Mouse (Mus musculus) cerebellum, adult 9-11 months (tissue): ENCODE measurements around the gene Stx8.

Source experiments
- DNase-seq: peaks from one replicate; pipeline ENCODE4 v3.0.0; 2022

Stx8 gene

DNA sequence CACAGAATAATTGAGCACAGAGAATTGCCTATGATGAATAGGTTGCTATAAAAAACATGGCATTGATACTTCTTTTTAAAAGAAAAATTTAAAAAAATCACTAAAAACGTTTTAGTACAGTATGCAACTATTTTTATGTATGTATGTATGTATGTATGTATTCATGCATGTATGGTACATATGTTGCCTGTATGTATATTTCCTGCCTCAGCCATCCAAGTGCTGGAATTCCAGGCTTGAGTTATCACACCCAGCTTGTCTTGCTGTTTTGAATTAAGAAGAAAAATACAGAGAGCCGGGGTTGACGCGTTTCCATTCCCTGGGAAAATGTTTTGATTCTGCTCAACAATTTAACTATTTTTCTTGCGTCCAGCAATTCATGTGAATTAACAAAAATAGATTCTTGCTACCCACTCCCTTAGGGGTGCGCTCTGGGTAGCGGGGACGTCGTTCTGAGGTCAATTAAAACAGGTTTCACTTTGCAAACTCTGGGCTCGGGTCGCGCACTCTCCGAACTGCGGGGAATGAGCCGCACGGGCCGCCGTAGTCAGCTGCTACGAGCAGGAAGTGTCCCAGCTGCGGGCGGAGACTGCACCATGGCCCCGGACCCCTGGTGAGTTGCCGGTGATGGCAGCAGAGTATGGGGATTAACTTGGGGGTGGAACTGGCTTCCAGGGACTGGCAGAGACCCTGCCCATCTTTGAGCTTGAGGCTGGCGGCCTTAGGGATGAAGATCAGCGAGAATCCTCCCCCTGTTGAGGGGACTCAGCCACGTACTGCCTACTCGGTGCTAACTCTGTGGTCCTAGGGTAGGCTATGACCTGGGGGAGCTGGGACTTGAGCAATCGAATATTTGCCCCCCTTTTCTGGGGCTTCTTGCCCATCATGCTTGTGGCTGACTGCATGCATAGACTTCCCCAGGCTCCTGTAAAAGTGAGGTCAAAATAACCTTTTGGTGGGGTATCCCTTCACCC lies at the start of gene Stx8:
Gene Stx8 (plus strand): TSS at position 289 of the 974 bp plus-strand sequence.
- peak; percentile 87 for DNase-seq

DNA sequence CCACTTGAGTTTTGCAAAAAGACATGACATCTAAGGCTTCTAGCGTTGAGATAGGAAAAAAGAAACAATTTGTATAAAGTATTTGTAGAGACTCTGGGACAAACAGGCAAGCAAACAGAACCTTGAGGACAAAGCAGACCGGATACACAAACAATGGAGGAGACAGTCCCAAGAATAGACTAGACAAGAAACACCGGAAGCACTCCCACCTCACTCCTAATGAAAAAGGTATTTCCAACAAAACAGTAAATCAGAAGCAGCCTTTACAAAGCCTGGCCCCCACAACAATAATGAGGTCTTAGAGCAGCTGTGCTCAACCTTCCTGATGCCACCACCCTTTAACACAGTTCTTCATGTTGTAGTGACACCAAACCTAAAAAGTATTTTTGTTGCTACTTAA lies 48.9 kb upstream of the Stx8 start:
- DNase-seq, result no peak

DNA sequence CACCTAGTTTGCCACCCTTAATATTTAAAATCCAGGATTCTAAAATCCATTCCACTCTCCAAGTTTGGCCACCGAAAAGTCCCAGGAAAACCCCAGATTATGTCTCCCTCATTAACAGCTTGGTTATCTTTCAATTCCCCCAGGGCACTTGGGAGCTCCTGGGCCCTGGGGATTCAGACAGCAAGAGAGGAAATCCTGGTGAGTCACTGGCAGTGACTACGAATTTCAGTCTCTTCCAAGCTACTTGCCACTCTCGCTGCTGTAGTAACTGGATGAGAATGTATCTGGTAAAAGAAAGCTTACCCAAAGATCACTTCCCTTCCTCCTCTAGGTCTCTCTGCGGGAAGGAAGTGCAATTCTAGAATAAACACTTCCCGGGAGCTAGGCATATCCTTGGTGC lies 46.4 kb upstream of the Stx8 start:
- DNase-seq, result no peak

DNA sequence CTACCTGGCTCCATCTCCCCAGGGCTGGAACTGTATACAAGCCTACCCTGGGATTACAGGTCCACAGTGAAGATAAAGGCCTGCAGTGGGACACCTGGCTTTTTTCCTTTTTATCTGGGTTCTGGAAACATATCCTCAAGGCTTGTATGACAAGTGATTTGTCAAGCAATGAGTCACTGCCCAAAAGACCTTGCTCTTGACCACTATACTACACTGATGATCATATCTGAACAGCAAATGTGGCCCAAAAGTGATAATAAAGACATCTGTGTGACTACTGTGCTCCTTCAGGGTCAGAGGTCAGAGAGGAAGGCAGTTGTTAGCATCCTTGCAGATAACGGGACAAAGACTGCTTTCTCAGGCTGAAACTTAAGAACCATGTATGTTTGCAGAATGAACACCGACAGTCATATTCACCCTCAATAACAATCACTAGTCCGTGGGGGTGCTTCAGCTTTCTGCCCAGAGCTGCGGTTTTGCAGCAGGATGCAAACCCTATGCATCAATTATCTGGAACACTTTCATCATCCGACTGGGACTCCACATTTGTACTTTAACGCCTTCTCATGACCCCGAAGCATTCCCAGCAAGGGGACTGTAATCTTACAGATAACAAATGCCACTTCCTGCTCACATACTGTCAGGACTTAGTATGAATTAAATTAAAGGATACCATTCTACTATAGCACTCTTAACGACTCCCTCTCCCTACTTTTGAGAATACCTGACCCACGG lies 45.6 kb upstream of the Stx8 start:
- no peak for DNase-seq

DNA sequence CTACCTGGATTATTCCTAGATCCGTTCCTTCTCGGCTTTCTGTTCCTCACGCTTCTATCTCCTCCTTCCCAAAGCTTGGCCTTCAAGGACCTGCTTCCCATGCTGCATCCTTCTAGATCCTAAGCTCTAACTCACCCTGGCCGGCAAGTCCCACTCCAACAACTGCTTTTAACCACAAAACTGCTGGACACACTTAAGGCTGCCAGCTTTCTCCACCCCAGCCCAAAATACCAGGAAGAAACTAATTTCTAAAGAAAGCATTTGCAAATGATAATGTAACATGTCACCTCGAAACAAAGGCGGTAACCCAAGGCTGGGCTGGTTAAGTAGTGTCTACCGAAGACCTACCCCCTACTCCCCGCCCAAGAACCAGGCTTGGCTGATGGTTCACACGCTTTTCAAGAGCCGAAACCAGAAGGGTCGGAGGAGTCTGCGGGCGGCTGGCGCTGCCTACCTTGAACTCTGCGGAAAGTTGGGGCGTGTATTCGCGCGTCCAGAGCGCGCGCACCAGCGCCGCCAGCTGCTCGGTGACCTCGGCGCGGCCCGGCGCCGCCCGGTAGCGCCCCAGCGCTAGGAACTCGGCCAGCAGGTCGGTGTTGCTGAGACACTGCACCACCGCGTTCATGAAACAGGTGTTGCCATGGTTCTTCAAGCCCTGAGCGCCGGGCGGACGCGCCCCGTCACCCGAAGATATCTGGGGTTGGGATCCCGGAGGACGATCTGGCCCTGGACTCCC lies 44.7 kb upstream of the Stx8 start:
- no peak for DNase-seq

DNA sequence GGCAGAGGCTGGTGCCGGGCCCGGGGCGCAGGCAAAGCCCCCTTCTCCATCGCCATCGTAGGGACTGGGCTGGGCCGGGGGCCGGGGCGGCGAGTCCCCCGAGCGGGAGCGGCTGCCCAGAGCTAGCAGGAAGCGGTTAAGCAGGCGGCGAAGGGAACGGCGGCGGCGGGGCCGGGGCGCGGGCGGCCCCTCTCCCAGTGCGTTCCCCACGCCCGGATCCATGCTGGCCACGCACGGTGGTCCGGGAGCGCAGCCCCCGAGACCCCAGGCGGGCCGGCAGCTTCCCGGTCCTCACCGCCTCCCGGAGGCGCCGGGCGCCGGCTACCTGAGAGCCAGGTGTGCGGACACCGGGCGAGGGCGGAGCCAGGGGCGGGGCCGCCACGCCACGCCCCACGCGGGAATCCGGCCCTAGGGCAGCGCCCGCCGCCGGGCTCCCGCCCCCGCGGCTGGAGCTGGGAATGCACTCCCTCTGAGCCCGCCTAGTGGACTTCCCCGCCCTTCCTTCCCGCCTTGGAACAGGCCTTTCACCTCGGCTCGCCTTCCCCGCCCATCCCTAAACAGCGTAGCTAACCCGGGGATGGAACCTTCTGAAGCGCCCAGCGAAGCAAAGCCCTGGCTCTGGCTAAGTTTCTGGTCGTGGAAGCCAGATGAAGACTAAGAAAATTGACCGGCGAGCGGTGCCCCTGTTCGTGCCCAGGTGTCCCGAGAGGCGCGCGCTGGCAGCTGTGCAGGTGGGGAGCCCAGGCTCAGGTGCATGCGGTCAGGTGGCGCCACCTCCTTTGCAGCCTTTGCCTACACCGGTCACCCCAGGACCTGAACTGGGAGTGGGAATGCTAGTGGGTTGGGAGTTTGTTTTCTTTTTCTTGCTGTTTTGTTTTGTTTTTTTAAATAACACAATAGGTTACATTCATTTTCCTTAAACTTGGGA lies 43.9 kb upstream of the Stx8 start, which contains the start of gene Usp43:
Gene Usp43 (minus strand): TSS at position 327 of the 928 bp plus-strand sequence.
- no peak for DNase-seq

DNA sequence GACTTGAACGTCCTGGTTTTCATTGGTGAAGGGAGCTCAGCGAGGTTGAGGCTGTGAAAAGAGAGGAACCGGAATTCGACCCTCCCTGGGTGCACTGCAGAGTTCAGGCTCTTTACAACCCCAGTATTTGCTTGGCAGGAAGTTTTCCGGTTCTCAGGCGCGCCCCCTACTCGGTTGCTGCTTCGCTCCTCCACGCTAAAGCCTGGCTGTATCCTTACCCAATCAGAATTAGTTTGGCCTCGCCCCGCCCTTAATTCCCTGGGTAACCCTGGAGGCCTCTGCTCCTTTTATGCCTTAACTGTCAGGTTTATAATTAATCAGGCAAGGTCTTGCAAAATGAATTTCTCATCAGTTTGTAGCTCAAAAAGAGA lies 43.3 kb upstream of the Stx8 start:
- no peak for DNase-seq

DNA sequence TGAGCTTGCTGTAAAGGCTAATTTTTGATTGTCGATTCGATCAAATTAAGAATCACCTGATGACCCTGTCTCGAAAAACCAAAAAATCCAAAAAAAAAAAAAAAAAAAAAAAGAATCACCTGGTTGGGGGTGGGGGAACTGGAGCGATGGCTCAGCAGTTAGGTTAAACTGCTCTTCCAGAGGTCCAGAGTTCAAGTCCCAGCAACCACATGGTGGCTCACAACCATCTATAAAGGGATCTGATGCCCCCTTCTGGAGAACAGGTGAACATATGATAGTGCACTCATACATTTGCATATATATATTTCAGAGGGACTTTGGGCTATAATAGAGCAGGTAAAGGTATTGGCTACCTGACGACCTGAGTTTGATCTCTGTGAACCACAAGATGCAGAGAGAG lies 42.3 kb upstream of the Stx8 start:
- no peak for DNase-seq

DNA sequence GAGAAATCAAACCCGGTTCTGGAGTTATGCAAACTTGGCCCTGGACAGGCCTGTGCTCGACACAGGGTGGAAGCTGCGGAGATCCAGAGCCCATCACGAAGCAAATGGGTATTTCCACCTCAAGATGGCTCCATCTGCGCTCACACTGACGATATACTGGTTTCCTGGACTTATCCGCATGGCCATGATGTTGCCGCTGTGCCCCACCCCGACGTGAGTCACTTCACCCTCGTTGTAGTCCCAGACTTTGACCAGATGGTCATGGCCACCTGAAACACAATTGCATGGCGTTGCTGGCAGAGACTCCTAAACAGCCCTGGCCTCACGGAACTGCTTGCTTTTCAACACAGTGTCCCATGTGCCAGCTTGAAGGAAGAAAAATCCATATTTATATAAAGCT lies 41.0 kb upstream of the Stx8 start:
- no peak for DNase-seq

DNA sequence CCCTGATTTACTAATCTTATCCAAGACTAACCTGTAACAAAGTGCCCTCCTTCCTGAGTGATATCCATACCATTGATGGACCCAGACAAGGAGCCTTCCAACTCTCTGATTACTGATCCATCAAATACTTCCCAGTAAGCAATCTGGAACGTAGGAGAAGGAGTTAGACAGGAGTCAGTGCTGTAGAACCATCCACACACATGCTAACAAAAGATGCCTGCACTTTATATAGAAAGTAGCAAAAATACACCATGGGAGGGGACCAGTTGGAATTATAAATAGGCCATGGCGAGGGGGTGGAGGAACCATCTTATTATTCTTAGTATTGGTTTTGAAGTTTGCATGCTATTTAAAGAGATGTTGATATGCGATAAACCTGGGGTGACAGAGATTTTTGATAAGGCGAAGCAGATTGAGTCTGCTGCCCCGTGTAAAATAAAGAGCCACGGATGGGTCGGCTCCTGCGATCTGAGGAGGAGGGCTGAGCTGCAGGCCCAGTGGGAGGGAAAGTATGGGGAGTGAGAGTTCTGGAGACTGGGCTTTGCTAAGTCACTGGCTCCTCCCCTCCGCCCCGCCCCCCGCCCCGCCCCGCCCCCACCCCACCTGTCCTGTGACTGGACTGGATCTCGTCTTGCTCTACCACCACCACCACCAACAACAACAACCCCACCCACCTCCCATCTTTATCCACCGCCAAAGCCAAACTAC lies 39.5 kb upstream of the Stx8 start:
- no peak for DNase-seq

DNA sequence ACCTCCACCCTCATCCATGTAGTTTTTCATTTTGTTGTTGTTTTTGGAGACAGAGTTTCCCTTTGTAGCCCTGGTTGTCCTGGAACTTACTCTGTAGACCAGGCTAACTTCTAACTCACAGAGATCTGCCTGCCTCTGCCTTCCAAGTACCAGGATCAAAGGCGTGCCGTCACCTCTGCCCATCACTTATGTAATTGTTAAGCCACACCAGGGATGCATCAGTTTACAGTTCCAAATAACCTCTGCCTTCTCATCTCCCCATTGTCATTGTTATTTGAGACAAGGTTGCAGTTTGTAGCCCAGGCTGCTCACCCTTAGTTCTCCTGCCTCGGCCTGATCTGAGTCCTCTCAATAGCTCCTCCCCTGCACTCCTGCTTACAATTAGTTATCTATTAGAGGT lies 33.8 kb upstream of the Stx8 start:
- DNase-seq, result no peak

DNA sequence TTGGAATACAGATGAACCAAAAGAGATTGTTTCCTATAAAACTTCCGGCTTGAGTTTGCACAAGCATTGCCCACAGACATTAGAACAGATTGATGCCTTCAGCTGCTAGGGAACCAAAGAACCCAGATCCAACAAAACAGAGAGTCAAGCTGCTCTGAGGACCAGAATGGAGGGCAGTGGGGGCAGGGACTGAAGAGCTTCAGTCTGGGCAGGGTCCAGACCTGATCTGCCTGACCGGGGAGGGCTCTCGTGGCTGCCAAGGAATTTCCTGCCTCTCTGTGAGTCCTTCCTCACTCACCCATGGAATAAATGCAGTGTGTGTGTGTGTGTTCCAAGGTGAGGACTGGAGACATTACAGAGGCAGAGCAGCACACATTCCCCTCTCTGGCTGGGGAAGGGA lies 17.8 kb upstream of the Stx8 start:
- no peak for DNase-seq

DNA sequence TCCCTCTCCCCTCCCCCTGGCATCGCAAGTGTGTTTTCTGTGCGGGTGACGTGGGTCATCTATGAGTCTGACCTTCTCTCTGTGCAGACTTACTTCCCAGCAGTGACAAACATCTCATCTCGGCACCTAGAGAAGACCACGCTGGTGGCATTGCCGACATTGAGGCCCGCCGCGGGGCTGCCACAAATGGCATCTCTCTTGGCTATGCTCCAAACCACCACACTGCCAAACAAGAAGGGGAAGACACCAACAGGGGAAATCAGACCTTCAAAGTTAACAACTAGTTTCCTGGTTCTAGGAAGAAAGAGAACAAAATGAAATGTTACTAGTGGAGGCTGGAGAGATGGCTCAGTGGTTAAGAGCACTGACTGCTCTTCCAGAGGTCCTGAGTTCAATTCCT lies 16.5 kb upstream of the Stx8 start:
- DNase-seq, result no peak

DNA sequence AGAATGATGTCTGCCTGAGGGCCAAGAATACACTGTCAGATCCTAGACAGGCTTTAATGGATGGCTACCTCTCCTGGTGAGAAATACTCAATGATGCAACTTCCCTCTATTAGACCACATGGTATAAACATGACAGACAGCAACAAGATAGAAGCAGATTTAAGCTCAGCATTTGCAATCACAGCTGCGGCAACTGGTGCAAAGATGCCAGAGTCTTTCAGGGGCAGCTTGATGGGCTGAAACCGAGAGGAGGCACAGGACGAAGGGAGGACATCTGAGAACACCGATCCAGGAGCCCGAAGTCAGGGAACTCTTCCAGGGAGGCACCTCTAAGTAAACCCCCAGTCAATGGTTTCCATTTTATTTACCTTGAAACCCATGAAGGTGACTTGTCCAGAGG lies 12.4 kb upstream of the Stx8 start:
- no peak for DNase-seq

DNA sequence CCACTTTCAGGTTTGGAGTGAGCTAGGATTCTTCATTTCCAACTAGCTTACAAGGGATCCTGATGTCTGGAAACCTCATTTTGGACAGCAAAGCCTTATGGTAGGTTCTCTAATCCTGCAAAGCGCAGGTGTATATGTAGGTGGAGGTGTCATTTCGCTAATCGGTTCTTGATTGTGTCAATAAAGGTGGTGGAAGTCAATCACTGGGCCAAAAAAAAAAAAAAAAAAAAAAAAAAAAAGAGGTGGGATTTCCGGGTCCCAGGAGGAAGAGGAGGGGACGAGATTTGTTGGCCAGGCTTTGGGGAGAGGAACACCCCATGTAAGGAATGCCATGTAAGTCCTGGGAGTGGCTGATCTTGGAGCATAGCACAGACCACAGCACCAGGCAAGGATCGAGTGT lies 11.6 kb upstream of the Stx8 start:
- no peak for DNase-seq

DNA sequence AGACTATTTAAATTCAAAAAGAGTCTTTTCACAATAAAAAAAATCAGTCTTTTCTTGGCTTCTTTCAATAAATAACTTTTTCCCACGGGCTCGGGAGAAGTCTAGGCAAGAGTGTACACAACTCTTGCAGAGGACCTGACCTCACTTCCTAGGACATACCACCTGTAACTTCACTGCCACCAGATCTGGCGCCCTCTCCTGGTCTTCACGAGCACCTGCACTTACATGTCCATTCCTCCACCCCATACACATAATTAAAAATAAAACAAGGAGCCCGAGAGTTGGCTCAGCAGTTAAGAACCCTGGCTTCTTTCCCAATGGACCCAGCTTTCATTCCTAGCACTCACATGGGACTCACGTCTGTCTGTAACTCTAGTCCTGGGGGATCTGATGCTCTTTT lies 1.9 kb upstream of the Stx8 start:
- DNase-seq, result no peak

DNA sequence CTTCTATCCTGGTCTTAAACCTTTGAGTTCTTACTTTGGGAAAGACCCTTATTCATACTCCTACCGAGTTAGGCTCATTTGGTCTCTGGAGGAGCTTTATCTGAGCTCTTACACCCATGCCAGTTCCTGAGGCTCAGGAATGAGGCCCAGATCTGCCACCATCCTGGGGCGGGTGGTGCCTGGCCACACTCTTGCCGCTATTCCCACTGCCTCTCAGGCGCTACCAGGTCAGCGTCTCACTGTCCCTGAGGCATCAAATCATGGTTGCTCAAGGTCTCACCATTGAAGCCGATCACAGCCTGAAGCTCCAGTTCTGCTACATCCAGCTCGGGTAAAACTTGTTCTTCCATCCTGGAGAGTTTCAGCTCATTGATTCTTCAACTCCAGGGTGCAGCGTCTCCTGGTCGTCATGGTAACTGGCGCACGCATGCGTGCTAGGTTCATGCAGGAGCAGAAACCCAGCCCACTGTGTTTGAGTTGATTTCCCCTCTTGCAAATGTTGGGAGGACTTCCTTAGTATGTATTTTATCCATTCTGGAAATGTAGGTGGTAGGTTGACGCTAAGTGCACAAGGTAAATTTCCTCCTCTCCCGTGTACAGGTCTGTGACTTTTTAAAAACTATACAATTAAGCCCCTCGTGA lies 630 bp upstream of the Stx8 start, which contains the start of gene Cfap52:
Gene Cfap52 (minus strand): TSS at position 410 of the 642 bp plus-strand sequence.
- peak; percentile 81 for DNase-seq

DNA sequence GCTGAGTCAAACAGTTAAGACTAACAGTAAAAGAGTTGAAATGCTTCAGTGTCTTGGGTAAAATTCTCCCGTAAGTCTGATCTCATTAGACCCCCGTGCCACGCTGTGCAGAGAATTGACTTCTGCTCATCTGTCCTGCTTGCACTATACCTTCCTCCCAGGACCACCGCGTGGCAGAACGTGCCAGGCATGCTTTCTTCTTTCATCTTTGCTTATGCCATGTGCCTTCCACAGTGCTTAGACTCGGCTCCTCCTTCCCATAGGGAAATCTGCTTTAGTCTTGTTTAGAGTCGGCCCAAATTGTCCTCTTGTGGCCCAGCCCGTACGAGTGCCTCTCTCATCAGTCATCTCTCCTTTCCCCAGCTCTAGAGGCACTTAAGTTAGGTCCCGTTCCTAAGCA lies 1.8 kb downstream of the Stx8 start:
- DNase-seq, result no peak

DNA sequence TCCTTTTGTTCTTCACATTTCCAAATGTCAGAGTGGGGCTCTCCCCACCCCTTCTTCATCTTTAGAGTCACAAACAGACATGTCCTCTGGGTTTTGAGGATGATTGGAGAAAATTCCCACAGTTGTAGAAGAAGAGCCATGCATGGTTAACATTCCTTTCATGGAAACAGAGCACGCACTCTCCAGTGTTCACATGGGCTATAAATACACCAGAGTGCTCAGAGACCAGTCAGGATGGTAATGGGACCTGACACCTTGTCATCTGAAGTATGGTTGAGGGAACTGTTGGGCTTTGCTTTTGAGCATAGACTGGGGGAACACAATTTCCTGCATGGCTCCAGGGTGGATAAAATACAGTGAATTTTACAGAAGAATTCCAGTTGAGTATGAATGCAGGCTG lies 6.6 kb downstream of the Stx8 start:
- no peak for DNase-seq

DNA sequence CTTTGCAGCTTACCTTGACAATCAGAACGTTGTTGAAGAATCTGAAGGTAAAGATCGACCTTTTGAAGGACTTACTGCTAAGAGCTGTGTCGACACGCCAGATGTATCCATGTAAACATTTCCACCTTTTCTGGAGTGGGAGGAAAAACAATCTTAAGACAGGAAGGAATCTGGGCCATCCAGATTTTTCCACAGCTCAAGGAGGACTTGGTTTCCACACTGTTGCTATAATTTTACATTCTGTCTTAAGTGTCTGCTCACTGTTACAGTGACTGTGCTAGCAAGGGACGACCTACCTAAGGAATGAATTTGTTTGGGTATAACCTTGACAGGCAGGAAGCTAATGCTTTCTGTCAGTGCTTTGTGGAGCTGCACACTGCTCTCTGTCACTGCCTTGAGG lies 7.2 kb downstream of the Stx8 start:
- DNase-seq, result no peak

DNA sequence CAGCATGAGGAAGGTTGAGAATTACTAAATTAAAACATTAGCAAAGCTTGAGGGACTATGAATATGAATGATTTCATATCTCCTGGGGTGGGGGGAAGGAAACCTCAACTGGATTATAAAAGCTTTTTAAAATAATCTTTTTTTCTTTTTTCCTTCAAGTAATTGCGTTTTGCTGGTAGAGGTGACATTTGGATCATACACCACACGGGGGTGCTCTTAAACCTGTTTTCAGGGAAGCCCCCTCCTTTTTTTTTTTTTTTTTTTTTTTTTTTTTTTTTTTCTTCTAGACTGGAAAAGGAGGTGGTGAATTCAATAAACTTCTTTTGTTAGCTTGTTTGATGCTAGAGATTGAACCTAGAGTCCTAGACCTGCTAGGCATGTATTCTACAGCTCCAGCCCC lies 9.3 kb downstream of the Stx8 start:
- DNase-seq, result no peak
